Mouse (Mus musculus) gastrocnemius, postnatal 36 days (tissue): ENCODE results near the gene Chst3. TPM values are rescaled to one million over a fixed set of nuclear protein-coding genes. Genes with fewer than 3 reads are reported as not detected.
"Not testable (repeated sequence)": the region's sequence is repeated elsewhere in the genome, so short reads cannot be mapped to it uniquely, and the experiment has no call there.

Experiments
- DNase-seq, 2 experiments: peaks; one replicate each; pipeline ENCODE4 v3.0.0; 2022
- intact Hi-C: fragments of 180-260 bp; cut with DNase I; formaldehyde crosslinking; loops from one replicate; pipeline ENCODE4 v1.15.1; 2025
- total RNA-seq, 2 experiments: library from RNA; stranded (reverse); gene quantifications; 2 replicates each; pipeline ENCODE4 v1.2.3; 2021

Chst3 gene
- total RNA-seq, 2 experiments from 2014 or later, result 0.36 to 0.37 TPM

DNA sequence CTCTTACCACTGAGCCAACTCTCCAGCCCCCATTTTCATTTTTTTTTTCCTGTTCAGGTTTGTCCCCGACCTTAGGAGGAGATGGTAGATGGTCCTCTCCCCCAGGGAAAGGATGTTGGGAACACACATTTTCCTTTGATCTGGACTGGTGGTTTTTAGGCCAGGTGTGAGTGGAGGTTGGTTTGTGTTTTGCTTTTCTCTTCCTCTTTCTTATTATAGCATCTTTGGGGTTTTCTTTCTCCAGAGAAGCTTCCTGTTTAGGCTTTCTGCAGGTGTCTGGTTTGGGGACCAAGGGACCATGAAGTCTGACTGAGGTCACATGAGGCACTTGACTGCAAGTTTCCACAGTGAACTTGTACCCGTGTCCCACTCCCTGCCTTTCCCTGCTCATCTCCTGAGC, 50.8 kb downstream of the Chst3 start:
- intact Hi-C loops, result no loop called here

DNA sequence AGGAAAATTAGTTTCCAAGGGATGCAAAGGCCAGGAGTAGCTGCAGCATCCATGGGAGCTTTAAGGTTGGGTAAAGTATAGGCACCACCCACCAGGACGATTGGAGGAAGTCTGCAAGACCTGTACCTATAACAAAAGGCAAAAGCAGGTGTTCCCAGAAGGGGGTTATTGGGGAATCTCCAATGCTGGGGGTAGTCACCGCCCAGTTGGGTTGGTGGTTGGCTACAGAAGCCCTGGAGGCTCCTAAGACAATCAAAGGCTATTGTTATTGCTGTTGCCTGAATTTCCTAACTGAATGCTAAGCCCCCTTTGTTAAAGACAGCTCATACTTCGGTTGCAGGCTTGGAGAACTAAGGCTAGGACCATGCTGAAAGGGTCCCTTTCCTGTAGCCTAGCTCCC, 53.0 kb downstream of the Chst3 start:
- DNase-seq, result no peak
- intact Hi-C loops, result no loop called here

More for the DNA sequence above, 50.8 kb downstream of the Chst3 start:
- DNase-seq, result no peak

DNA sequence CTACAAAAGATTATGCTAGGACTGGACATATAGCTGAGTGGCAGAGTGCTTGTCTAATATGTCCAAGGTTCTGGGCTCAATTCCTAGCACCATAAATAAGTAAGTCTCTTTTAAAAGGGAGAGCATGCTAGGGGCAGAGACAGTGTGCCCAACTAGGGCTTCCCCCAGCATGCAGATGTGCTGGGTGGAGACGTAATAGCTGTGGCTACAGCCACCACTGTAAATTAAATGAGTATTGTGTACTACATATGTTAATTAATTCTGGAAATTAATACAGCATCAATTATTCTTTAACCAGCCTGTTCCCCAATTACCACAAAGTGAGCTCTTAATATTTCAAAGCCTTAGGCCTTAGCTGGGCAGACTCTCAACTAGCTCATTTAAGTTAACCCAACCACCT, 54.2 kb downstream of the Chst3 start:
- intact Hi-C loops, result no loop called here
- DNase-seq, result no peak

DNA sequence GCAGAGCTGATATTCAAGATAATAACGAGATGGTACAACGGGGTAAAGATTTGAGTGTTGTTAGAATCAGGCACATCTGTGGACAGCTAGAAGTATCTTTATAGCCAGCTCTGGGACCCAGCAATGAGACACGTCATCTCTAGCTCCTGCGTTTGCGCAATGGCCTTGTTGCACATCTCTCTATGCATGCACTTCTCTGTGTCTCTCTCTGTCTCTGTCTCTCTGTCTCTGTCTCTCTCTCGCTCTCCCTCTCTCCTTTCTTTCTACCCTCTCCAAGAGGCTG, 56.1 kb downstream of the Chst3 start:
- DNase-seq, result no peak
- intact Hi-C loops, result no loop called here

DNA sequence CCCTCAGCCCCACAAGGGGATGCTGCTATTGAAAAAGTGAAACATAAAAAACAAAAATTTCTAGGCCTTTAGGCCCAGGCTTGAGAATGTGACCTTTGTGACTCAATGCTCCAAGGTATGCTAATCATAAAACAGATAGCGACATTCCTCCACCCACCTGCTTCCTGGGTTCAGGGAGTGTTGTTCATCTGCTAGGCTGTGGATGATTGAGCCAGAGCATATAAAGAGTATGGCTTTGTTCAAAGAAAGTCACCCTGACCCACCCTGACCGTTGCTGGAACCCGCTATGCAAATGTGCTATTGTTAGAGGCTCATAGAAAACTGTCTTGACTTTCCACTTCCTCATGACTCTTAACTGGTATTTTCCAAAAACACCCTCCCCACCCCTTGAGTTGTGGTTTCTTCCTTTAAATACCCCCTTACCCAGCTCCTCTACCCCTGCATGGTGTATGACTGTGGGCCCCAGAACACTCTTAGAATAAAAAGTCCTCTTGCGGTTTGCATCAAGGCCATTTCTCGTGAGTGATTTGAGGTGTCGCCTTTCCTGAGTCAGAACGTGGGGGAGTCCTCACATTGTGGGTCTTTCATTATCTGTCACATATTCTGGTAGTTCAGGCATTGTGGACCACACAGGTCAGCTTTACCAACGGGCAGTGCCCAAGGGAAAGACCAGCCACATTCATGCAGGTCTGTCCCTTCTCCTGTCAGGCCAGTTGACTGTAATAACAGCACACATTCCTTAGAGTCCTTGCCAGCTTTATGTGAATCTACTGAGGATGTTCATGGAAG, 56.7 kb downstream of the Chst3 start:
- intact Hi-C loops, DNase-seq: not testable (repeated sequence)

DNA sequence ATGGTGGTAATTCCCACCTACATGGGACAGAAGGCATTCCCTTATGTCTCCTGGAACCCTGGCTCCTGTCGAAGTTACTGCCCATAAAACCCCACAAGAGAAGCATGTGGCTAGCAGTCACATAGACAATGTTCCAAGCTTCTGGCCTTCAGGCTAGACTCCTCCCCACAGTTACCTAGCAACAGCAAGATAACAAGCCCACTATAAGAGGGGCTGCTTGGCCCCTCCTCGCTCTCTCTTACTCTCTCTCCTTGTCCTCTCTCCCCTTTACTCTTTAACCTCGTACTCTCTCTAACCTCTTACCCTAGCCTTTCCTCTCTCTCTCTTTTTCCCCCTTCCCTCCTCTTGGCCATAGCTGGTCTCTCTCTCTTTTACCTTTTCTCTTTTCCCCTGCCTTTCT, 57.7 kb downstream of the Chst3 start:
- intact Hi-C loops, DNase-seq: not testable (repeated sequence)

DNA sequence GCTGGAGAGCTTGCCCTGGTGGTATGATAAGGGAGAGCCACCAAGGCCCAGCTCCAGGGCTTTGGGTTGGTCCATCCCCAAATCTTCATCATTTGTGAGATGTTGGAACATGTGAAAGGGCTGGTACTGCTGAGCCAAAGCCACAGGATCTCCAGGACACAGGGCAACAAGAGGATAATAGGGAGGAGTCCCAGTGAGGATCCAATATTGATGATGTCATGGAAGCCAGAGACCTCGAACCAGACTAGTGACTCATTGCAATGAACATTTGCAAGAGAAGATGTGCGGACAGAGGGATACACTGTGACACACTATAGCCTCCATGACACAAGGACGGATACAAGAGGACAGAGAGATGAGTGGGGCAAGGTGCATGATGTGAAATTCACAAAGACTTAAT, 60.9 kb downstream of the Chst3 start:
- intact Hi-C loops, result no loop called here
- DNase-seq, result no peak

DNA sequence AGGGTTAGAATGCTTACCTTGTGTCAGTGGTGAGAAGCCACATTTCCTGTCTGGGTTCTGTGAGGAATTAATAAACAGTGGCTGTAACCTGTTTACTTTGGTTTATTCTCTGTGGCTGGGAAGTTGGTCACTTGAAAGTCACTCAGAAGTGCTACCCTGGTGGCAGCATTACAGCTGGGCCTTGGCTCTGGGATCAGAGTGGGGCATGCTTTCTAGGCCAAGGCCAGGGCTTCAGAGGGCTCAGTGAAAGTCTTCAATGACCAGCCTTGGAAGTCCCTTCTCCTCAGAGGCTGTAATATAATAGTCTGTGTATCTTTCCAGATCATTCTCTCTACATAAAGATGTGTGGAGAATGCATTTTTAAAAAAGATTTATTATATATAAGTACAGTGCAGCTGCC, 63.0 kb downstream of the Chst3 start:
- no peak for DNase-seq
- intact Hi-C loops, result no loop called here

DNA sequence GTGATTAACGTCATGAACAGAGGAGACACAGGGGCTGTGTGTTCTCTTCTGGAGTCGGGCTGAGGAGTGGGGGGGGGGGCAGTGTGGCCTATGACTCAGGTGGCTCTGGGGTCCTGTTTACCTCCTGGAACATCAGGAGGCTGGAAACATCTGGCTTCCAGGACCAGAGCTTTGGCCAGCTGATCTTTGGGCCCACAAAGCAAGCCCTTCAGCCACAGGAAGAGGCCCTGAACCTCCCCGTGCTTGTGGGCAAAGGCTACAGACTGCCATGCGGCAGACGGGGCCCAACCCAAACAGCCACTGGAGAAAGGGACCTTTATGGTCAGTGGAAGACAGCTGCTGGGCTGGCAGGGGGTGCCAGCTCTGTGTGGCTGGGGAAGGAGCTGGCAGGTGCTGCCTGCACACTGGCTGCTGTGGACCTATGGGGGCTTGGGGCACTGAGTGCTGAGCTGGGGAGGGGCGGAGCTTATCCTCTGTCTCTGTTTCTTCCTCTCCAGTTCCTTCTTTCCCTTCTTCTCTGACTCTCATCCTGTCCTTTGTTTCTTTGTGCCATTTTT, 67.9 kb downstream of the Chst3 start:
- intact Hi-C loops, result no loop called here
- no peak for DNase-seq

DNA sequence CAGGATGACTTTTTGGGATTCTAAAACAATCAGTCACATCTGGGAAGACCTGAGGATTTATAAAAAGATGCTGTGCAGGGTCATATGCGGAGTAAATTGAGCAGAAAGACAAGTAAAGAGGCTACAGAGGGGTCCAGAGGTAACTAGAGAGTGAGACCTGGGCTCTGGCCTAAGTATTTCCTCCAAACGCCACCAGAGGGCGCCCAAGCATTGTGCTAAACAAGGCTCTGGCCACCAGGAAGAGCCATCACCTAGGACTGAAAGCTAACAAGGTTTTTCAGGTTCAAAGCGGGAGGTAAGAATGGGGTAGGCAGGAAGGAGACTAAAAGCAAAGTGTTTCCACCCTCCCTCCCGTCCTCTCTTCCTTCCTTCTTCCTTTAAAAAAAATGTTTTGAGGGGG, 71.0 kb downstream of the Chst3 start:
- intact Hi-C loops, result loop anchor here (2.0 kb wide), 3 partner anchors 45 to 97 kb away; no protein-coding TSS in a partner anchor
- DNase-seq, result peak; percentile 69 to 70

DNA sequence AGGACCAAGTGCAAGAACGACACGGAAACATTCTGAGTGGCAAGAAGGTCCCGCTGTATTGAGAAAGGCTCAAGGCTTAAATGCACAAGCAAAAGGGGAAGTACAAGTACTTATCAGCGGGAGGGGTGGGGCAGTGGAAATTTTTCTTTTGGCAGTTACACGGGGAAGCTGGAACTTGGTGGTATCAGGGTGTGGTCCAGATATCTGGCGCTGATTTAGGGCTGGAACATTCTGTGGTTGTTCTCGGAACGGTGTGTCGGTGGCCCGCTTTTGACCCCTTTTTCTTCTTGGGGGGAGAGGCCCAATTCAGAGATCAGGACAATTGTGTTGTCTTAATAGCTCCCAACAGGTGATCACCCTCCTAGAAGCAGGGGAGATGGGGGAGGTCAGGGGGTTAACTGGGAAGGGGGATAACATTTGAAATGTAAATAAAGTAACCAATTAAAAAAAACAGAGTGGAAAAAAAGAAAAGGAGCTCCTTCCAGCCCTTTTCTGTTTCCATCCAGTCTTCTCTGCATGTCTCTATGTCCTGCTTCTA, 71.5 kb downstream of the Chst3 start:
- intact Hi-C loops, result loop anchor here (2.0 kb wide), 3 partner anchors 45 to 97 kb away; no protein-coding TSS in a partner anchor
- DNase-seq, result not testable (repeated sequence)

DNA sequence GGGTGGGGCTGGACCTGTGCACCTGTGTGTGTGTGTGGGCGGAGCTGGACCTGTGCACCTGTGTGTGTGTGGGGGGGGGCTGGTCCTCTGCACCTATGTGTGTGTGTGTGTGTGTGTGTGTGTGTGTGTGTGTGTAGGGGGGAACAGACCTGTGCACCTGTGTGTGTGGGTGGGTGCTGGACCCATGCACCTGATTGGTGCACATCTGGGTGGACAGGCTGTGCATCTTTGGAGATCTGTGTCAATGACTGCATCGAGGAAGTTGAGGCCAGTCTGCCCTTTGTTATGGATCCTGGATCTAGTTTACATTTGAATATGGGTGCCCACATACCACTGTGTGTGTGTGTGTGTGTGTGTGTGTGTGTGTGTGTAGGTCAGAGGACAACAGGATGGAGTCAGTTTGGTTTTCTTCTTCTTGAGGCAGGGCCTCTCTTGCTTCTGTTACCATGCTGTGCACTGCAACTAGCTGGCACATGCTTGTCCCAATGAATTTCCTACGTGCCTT, 77.4 kb downstream of the Chst3 start:
- no peak for DNase-seq
- intact Hi-C loops, result no loop called here

DNA sequence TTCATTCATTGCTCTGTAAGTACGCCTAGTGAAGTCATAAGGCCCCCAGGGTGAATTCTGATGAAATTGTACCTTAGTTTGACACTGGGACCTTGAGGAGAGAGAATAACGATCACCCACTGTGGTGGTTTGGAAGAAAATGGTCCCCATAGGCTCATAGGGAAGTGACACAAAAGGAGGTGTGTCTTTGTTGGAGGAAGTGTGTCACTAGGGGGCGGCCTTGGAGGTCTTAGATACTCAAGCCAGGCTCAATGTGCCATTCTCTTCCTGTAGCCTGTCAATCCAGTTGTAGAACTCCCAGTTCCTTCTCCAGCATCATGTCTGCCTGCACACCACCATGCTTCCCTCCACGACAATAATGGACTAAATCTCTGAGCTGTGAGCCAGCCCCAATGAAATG, 78.3 kb downstream of the Chst3 start:
- no peak for DNase-seq
- intact Hi-C loops, result no loop called here

DNA sequence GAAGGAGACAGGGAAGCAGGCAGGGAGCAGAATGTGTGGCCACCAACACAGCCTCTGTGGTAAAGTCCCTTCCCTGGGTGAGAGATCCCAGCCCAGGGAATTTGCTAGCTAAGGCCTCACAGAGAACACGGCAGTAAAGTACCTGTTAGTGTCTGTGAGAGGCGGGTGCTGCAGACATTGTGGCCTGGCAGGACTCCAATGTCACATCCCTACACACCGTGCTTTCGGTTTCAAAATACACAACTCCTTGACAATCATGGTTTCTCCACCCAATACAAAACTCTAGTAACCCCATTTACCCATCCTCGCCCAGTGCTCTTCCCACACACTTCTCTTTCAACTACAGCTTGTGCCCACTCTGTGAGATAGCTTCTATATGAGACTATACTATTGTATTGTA, 80.4 kb downstream of the Chst3 start:
- no peak for DNase-seq
- intact Hi-C loops, result no loop called here

DNA sequence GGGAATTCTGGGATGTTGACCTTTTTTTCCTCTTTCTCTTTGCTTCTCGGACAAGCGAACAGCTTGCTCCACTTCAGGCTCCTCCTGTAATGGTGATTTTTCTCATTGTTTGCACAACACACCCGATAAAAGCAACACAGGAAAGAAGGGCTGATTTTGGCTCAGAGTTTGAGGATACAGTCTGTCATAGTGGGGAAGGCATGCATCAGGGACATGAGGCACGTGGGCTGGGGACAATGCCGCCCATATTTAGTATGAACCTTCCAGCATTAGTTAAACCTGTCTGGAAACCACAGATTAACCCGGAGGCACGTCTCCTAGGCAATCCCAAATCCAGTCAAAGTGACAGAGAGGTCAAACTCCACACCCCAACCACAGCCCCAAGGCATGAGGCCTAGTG, 82.1 kb downstream of the Chst3 start:
- DNase-seq, result no peak
- intact Hi-C loops, result no loop called here

DNA sequence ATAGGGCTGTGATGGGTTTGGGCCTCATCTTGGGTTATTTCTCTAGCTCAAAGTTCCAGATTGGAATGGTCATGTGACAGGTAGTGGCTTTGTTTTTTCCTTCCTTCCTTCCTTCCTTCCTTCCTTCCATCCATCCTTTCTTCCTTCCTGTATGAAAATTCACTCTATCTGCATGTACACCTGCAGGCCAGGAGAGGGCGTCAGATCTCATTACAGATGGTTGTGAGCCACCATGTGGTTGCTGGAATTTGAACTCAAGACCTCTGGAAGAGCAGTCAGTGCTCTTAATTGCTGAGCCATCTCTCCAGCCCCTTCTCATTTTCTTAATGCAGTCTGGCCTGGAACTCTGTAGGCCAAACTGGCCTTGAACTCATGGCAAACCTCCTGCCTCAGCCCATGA, 83.0 kb downstream of the Chst3 start:
- DNase-seq, intact Hi-C loops: not testable (repeated sequence)

DNA sequence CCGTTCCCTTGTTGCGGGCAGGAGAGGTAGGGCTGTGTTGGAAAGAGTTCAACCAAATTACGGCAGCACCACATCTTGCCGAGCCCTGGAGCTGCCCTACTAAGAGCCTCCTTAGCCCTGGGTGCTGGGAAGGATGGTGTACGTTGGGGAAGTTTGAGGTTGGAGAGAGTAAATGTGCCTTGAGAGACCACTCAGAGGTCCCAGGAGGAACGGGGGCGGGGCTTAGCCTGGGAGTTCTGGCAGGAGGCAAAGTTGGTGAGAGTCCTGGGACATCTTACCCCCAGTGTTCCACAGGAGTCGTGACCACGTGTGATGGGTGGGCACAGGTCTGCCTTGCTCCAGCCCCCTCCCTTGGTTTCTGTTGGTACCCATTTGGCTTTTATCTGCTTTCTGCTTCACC, 84.9 kb downstream of the Chst3 start:
- no peak for DNase-seq
- intact Hi-C loops, result no loop called here

DNA sequence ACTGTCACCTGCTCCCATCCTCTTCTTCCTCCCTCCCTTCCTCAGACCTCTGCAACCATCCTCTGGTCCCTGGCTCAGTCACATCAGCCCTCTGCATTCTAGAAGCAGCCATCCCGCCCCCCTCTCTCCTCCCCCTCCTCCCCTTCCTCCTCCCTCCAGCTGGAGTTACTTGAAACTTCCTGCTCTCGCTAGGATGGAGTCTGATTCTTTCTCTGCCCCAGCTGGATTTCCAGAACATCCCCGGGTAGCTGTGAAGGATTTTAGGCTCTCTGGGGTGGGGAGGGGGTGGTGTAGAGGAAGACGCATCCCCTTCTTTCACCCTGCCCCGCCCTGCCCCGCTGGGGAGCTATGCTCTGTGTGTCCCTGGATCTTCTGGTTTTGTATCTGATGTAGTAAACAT, 85.6 kb downstream of the Chst3 start:
- intact Hi-C loops, result no loop called here
- no peak for DNase-seq
